Mouse (Mus musculus) CD4-positive naive resting alpha-beta T cell, adult 76 days (primary cell): ENCODE data around the gene Msto1. TPM values are rescaled to one million over a fixed set of nuclear protein-coding genes. Genes with fewer than 3 reads are reported as not detected.

Experiments
- total RNA-seq: library from RNA; stranded (reverse); gene quantifications from one replicate; pipeline ENCODE4 v1.2.4, GENCODE M21; 2023

The Msto1 gene
- 11.9 TPM for total RNA-seq

DNA sequence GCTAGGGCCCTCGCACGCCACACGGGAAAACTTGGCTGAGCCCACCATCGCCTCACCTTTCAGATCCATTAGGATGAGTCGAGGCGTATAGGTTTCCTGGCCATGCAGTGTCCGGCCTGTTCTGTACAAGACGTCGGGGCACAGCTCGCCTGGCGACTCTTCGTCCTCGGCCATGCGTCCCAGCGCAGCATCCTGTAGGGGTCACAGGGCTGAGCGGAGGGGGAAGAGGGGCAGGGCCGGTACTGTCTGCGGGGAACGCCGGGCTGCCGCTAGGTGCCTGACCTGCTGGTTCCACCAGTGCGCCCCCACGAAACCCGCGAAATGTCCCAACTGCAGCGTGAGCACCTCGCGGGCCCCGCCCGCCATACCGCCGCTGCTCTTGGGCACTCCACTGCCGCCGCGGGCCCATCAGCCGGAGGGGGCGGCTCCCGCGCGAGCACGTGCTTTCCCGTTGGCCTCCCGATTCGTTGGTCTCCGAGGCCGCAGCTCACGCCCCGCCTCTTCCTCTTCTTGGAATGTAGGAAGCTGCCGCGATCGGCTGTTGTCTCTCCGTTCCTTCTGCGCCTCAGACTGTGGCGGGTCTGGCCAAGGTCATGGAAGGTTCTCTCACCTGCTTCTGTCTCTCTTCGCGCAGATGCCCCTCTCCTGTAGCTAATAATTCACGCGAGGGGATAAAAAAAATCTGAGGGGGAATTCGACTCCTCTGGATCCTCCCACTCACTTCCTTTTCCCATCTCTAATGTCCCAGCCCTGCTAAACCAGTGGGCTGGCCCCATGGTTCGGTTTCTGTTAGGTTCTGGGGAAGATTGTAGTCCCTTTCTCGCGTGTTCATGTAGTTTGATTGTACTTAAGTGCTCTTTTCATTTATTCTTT is at the start of gene Msto1:
Gene Msto1 (minus strand): TSS at position 489 of the 873 bp plus-strand sequence.

DNA sequence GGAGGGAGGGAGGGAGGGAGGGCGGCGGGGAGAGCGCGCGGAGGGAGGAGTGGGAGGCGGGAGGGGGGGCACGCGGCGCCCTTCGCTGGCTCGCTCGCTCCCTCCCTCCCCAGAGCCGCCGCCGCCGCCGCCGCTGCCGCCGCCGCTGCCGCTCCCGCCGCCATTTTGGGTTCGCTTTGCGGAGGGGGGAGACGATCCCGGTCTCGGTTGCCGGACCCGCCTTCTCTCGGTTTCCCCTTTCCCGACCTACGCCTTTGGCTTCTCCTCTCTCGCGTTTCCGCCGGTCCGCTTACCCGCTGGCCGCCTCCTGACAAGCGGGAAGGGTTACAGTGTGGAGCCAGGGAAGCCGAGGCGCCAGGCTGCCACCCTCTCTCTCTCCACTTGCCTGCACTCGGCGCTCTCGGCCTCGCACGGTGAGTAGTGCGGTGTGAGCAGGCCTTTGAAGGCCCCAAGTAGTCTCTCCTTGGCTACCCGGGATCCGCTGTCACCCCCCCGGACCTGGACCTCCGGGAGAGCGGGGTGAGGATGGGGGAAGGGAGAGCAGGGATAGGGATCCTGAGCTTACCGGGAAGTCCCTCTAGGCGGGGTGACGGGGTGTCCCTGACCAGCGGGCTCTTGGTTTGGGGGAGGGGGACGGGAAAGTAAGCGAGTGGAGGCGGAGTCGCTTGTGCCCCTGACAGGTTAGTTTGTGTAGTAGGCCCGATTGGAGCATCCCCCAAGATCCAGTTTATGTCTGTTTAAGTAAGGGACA is 37.0 kb upstream of the Msto1 start, which contains the start of the genes Ash1l and Dap3:
Gene Ash1l (plus strand): TSS at position 47 of the 751 bp plus-strand sequence.
Gene Dap3 (minus strand): TSS at position 606 of the 751 bp plus-strand sequence.

Other genes starting within 250 kb of the Msto1 start
- gene Khdc4, start 228.2 kb downstream of the Msto1 start, total RNA-seq: 112 TPM
- 30.9 TPM for gene Rit1, start 197.2 kb downstream of the Msto1 start, total RNA-seq
- 6.2 TPM for gene Syt11, start 138.8 kb downstream of the Msto1 start, total RNA-seq
- gene Gon4l, start 78.8 kb downstream of the Msto1 start, total RNA-seq: 79.3 TPM
- 85.9 TPM for gene Ash1l, start 36.6 kb upstream of the Msto1 start, total RNA-seq
- gene Dap3, start 37.2 kb upstream of the Msto1 start, total RNA-seq: 89.0 TPM
- 69.6 TPM for gene Rusc1, start 179.3 kb upstream of the Msto1 start, total RNA-seq
- not detected for gene Gm43738, start 187.1 kb upstream of the Msto1 start, total RNA-seq
- 35.4 TPM for gene Fdps, start 188.0 kb upstream of the Msto1 start, total RNA-seq
- gene Pklr, start 222.1 kb upstream of the Msto1 start, total RNA-seq: 0.21 TPM
- gene Hcn3, start 246.2 kb upstream of the Msto1 start, total RNA-seq: 5.2 TPM